Mouse (Mus musculus): ENCODE results near the gene Srpx2. TPM values are rescaled to one million over a fixed set of nuclear protein-coding genes. Genes with fewer than 3 reads are reported as not detected.

Gene Srpx2
- polyA plus RNA-seq (2012; rRNA removed) = 1.1 and 1.4 TPM in 2 replicates

GRCm38 (mm10) chrX:133908261-133908660, at the start of gene Srpx2:
Gene Srpx2 (plus strand): TSS chrX:133908426.

GRCm38 (mm10) chrX:133898014-133898542, 10.1 kb upstream of the Srpx2 start, which contains the start of gene Tspan6:
Gene Tspan6 (minus strand): TSS chrX:133898429.

DNA sequence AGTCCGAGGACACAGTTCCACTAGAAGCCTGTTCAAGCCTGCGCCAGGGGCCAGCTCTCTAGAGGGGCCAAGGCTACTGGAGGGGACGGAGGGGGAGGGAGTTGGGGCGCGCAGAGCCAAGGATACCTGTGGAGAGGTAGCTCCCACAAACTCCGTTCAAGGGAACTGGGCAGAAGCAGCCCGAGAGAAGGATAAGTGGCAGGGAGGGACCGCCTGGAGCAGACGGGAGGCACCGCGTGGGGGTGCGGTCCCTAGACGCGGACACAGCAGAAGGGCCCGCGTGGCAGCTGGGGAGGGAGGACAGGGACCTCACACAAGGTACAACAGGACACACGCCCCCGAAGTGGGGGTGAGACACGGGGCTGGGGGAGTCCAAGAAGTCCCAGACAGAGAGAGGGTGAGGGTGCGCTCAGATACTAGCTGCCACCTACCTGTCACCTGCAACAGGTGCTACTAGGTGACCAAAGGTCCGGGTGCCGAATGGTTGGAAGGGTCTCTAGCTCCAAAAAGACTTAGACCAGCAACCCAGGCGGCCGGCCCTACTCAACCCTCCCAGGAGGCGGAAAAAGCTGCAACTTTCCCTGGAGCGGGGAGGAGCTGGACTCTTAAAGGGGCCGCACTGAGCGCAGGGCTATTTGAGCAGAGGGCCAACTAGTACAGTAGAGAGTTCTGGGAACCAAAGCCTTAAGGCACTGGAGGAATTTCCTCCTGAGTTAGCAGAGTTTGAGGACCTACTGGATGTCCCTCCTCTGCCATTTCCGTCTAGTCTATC, 73.2 kb downstream of the Srpx2 start, which contains the start of gene Sytl4:
Gene Sytl4 (minus strand): TSS at position 582 of the 772 bp plus-strand sequence.

Other genes with a start within 250 kb of the Srpx2 start
- gene Pcdh19, start 219.4 kb upstream of the Srpx2 start, polyA plus RNA-seq (2012; rRNA removed) = 5.1 and 7.5 TPM in 2 replicates
- gene Tnmd, start 57.4 kb upstream of the Srpx2 start, polyA plus RNA-seq (2012; rRNA removed) = 2.5 and 3.1 TPM in 2 replicates
- gene Tspan6, start 10.0 kb upstream of the Srpx2 start, polyA plus RNA-seq (2012; rRNA removed) = 66.4 and 113 TPM in 2 replicates
- 2.5 and 2.7 TPM in 2 replicates for gene Sytl4, start 73.4 kb downstream of the Srpx2 start, polyA plus RNA-seq (2012; rRNA removed)
- 46.0 and 48.8 TPM in 2 replicates for gene Cstf2, start 150.8 kb downstream of the Srpx2 start, polyA plus RNA-seq (2012; rRNA removed)

All from central nervous system, embryonic 11.5 days (tissue).